Mouse (Mus musculus): ENCODE measurements around the gene Tmed2. TPM values are rescaled to one million over a fixed set of nuclear protein-coding genes. Genes with fewer than 3 reads are reported as not detected.

Tmed2 gene
- polyA plus RNA-seq, 1 experiment from 2014 or later = 629 TPM

Other genes with a start within 250 kb of the Tmed2 start
- gene Mphosph9, start 212.7 kb upstream of the Tmed2 start, polyA plus RNA-seq (2014; fragmentation: Nextera tagmentation; extraction: Ambion mirVana) = 9.3 and 10.2 TPM in 2 replicates
- 9.3 and 10.4 TPM in 2 replicates for gene 2810006K23Rik, start 212.6 kb upstream of the Tmed2 start, polyA plus RNA-seq (2014; fragmentation: Nextera tagmentation; extraction: Ambion mirVana)
- gene Cdk2ap1, start 177.6 kb upstream of the Tmed2 start, polyA plus RNA-seq (2014; fragmentation: Nextera tagmentation; extraction: Ambion mirVana) = 62.2 and 69.7 TPM in 2 replicates
- 62.7 and 66.5 TPM in 2 replicates for gene Sbno1, start 114.7 kb upstream of the Tmed2 start, polyA plus RNA-seq (2014; fragmentation: Nextera tagmentation; extraction: Ambion mirVana)
- gene Kmt5a, start 100.8 kb upstream of the Tmed2 start, polyA plus RNA-seq (2014; fragmentation: Nextera tagmentation; extraction: Ambion mirVana) = 50.3 and 57.5 TPM in 2 replicates
- gene Rilpl2, start 62.3 kb upstream of the Tmed2 start, polyA plus RNA-seq (2014; fragmentation: Nextera tagmentation; extraction: Ambion mirVana) = 33.6 and 34.8 TPM in 2 replicates
- 11.0 and 11.4 TPM in 2 replicates for gene Snrnp35, start 57.6 kb upstream of the Tmed2 start, polyA plus RNA-seq (2014; fragmentation: Nextera tagmentation; extraction: Ambion mirVana)
- 27.0 and 29.6 TPM in 2 replicates for gene Rilpl1, start 9.3 kb upstream of the Tmed2 start, polyA plus RNA-seq (2014; fragmentation: Nextera tagmentation; extraction: Ambion mirVana)
- 8.5 and 10.6 TPM in 2 replicates for gene Ddx55, start 12.2 kb downstream of the Tmed2 start, polyA plus RNA-seq (2014; fragmentation: Nextera tagmentation; extraction: Ambion mirVana)
- 74.6 and 74.9 TPM in 2 replicates for gene Eif2b1, start 38.4 kb downstream of the Tmed2 start, polyA plus RNA-seq (2014; fragmentation: Nextera tagmentation; extraction: Ambion mirVana)
- 56.7 and 74.3 TPM in 2 replicates for gene Gtf2h3, start 38.4 kb downstream of the Tmed2 start, polyA plus RNA-seq (2014; fragmentation: Nextera tagmentation; extraction: Ambion mirVana)
- gene Atp6v0a2, start 87.9 kb downstream of the Tmed2 start, polyA plus RNA-seq (2014; fragmentation: Nextera tagmentation; extraction: Ambion mirVana) = 46.8 and 48.3 TPM in 2 replicates
- 0.25 and 0.39 TPM in 2 replicates for gene Dnah10, start 184.4 kb downstream of the Tmed2 start, polyA plus RNA-seq (2014; fragmentation: Nextera tagmentation; extraction: Ambion mirVana)

Measured in embryonic facial prominence, embryonic 14.5 days (tissue).